Mouse (Mus musculus) stomach, postnatal 0 days (tissue): ENCODE measurements around the gene Zfp62.

Experiments
- CTCF ChIP-seq: IDR thresholded peaks from 2 replicates; pipeline ENCODE4 v1.5.1; 2016; ENCODE audit warnings: antibody characterized with exemption, low read depth, mild to moderate bottlenecking, moderate library complexity
- EP300 ChIP-seq: optimal IDR thresholded peaks from 2 replicates; pipeline ENCODE3; 2016; ENCODE audit warnings: antibody characterized with exemption

DNA sequence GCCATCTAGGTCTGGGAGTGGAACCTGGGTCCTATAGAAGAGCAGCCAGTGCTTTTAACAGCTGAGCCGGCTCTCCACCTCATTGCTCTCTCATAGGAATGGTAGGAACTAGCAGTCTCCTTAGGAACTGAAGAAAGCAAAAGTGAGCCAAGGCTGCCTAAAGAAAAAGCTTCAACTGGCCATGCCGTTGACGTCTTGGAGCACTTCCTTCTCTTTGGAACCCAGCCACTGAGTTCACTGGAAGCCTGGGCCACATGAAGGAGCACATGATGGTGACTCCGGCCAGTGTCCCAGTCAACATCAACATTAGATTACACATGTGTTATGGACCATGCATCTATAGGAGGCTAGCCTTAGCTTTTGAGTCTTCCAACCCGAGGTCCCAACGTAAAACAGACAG is 49.9 kb downstream of the Zfp62 start:
- TF ChIP-seq CTCF (no peak), EP300 (no peak)
